Mouse (Mus musculus): Measurements from ENCODE around the gene Rsph3b. TPM values are rescaled to one million over a fixed set of nuclear protein-coding genes. Genes with fewer than 3 reads are reported as not detected.
A peak's percentile ranks its signal among the peaks of the same experiment; 100 is the strongest.

The Rsph3b gene
- polyA plus RNA-seq, 1 experiment from 2014 or later, result 13.7 TPM

GRCm38 (mm10) chr17:6862040-6862780 is 86.3 kb downstream of the Rsph3b start:
- Histone ChIP-seq H3K9ac (no peak overlapping the region), H3K4me1 (replicated peaks) (peaks cover 14% of the 10 kb centered on the region), H3K4me2 (peak overlapping the region; percentile 61), H3K4me3 (replicated peaks) (0 out of 2 replicates have a peak overlapping the region, but pooled peaks have one; percentile 34), H3K9me3 (replicated peaks) (no peaks in the 10 kb centered on the region), H3K36me3 (no peaks in the 10 kb centered on the region), H3K27me3 (peaks cover 61% of the 10 kb centered on the region), H3K27ac (no peak overlapping the region)
- 43% methylated on average over 12 of the region's 12 CpGs for WGBS (ENCODE audit: insufficient replicate concordance)
- DNase-seq (no peak), ATAC-seq (ENCODE audit: low read depth) (no peak)

- ATAC-seq (ENCODE audit: low read depth) (no peak), DNase-seq (no peak)
- Histone ChIP-seq H3K27ac (no peak overlapping the region), H3K9ac (no peak overlapping the region), H3K27me3 (peaks cover 61% of the 10 kb centered on the region), H3K4me3 (replicated peaks) (peak overlapping the region; percentile 34), H3K4me2 (peak overlapping the region; percentile 61), H3K36me3 (no peaks in the 10 kb centered on the region), H3K4me1 (replicated peaks) (peaks cover 14% of the 10 kb centered on the region), H3K9me3 (replicated peaks) (no peaks in the 10 kb centered on the region)
- WGBS (ENCODE audit: insufficient replicate concordance), result 3% methylated on average over 28 of the region's 28 CpGs
Measured at GRCm38 (mm10) chr17:6861181-6862039, 87.1 kb downstream of the Rsph3b start.

GRCm38 (mm10) chr17:6860491-6860897 is 88.0 kb downstream of the Rsph3b start:
- ATAC-seq (ENCODE audit: low read depth), result no peak
- no peak for DNase-seq
- Histone ChIP-seq H3K4me2 (no peak overlapping the region), H3K4me3 (replicated peaks) (no peak overlapping the region), H3K9me3 (replicated peaks) (no peaks in the 10 kb centered on the region), H3K27me3 (peaks cover 54% of the 10 kb centered on the region), H3K4me1 (replicated peaks) (peaks cover 14% of the 10 kb centered on the region), H3K36me3 (no peaks in the 10 kb centered on the region), H3K27ac (no peak overlapping the region), H3K9ac (no peak overlapping the region)
- WGBS (ENCODE audit: insufficient replicate concordance), result 43% methylated on average over 12 of the region's 12 CpGs

- Histone ChIP-seq H3K27me3 (peaks cover 52% of the 10 kb centered on the region), H3K4me1 (replicated peaks) (peaks cover 14% of the 10 kb centered on the region), H3K27ac (no peak overlapping the region), H3K9ac (no peak overlapping the region), H3K9me3 (replicated peaks) (no peaks in the 10 kb centered on the region), H3K4me3 (replicated peaks) (no peak overlapping the region), H3K4me2 (no peak overlapping the region), H3K36me3 (no peaks in the 10 kb centered on the region)
- whole genome bisulfite sequencing (ENCODE audit: insufficient replicate concordance), result 41% methylated on average over 4 of the region's 4 CpGs
- no peak for ATAC-seq (ENCODE audit: low read depth)
- no peak for DNase-seq
Measured at GRCm38 (mm10) chr17:6860067-6860466, 88.4 kb downstream of the Rsph3b start.

Small RNA genes within 50 kb of the gene (microRNA-seq; reads per million reads assigned to microRNA genes)
- gene Mir692-1, result not detected

Other genes starting within 250 kb of the Rsph3b start
- gene Ezr, start 165.9 kb downstream of the Rsph3b start, polyA plus RNA-seq (2015; fragmentation: Nextera tagmentation; extraction: Ambion mirVana), result 55.6 and 63.1 TPM in 2 replicates
- gene Tagap1, start 12.5 kb upstream of the Rsph3b start, polyA plus RNA-seq (2015; fragmentation: Nextera tagmentation; extraction: Ambion mirVana), result 13.7 and 15.2 TPM in 2 replicates
- 101 and 107 TPM in 2 replicates for gene Rnaset2b, start 22.0 kb upstream of the Rsph3b start, polyA plus RNA-seq (2015; fragmentation: Nextera tagmentation; extraction: Ambion mirVana)
- 0.09 TPM in 1 of 2 replicates, not detected in the other for gene Gm49721, start 30.2 kb upstream of the Rsph3b start, polyA plus RNA-seq (2015; fragmentation: Nextera tagmentation; extraction: Ambion mirVana)
- not detected in 2 replicates for gene Gm1604a, start 76.9 kb upstream of the Rsph3b start, polyA plus RNA-seq (2015; fragmentation: Nextera tagmentation; extraction: Ambion mirVana)
- 1.6 and 1.7 TPM in 2 replicates for gene Rps6ka2, start 221.4 kb upstream of the Rsph3b start, polyA plus RNA-seq (2015; fragmentation: Nextera tagmentation; extraction: Ambion mirVana)